Mouse (Mus musculus) testis, adult 2 months (tissue): Measurements from ENCODE around the gene Cnnm1. TPM values are rescaled to one million over a fixed set of nuclear protein-coding genes. Genes with fewer than 3 reads are reported as not detected.
A peak's percentile ranks its signal among the peaks of the same experiment; 100 is the strongest.

ENCODE experiments used
- H3K27ac ChIP-seq: fragments of 200-500 bp; 2 replicates; pipeline ENCODE4 v1.5.1; 2012; ENCODE audit warnings: low read depth, low read length; ENCODE audit not compliant: control insufficient read depth, insufficient read depth
- H3K27me3 ChIP-seq: fragments of 200-500 bp; 2 replicates; pipeline ENCODE4 v1.6.1; 2012; ENCODE audit warnings: mild to moderate bottlenecking, low read length, moderate library complexity; ENCODE audit not compliant: control insufficient read depth, insufficient read depth
- H3K36me3 ChIP-seq: fragments of 200-500 bp; 2 replicates; pipeline ENCODE4 v1.6.1; 2012; ENCODE audit warnings: mild to moderate bottlenecking, low read length; ENCODE audit not compliant: control insufficient read depth, insufficient read depth
- H3K4me1 ChIP-seq: fragments of 200-500 bp; 2 replicates; pipeline ENCODE4 v1.6.1; 2012; ENCODE audit warnings: low read length; ENCODE audit not compliant: control insufficient read depth, insufficient read depth
- H3K4me3 ChIP-seq: fragments of 200-500 bp; 2 replicates; pipeline ENCODE4 v1.5.1; 2012; ENCODE audit warnings: low read depth, mild to moderate bottlenecking, low read length, moderate library complexity, mixed read lengths; ENCODE audit not compliant: control insufficient read depth
- CTCF ChIP-seq: fragments of 200-500 bp; IDR thresholded peaks from 2 replicates; pipeline ENCODE4 v1.5.1; 2012; ENCODE audit warnings: low read depth, mild to moderate bottlenecking, inconsistent platforms, low read length, moderate library complexity; ENCODE audit not compliant: control insufficient read depth, insufficient read depth, insufficient replicate concordance
- POLR2A ChIP-seq: fragments of 200-500 bp; IDR thresholded peaks from 2 replicates; pipeline ENCODE4 v1.6.1; 2012; ENCODE audit warnings: low read depth, mild to moderate bottlenecking, inconsistent platforms, low read length, moderate library complexity; ENCODE audit not compliant: control insufficient read depth
- polyA plus RNA-seq: library from polyadenylated mRNA; depleted of rRNA; stranded (reverse); fragments of >200 nt; gene quantifications from 2 replicates; pipeline ENCODE4 v1.2.3, GENCODE M21; 2012; rRNA removed

The Cnnm1 gene
- 2.9 and 3.9 TPM in 2 replicates for polyA plus RNA-seq

DNA sequence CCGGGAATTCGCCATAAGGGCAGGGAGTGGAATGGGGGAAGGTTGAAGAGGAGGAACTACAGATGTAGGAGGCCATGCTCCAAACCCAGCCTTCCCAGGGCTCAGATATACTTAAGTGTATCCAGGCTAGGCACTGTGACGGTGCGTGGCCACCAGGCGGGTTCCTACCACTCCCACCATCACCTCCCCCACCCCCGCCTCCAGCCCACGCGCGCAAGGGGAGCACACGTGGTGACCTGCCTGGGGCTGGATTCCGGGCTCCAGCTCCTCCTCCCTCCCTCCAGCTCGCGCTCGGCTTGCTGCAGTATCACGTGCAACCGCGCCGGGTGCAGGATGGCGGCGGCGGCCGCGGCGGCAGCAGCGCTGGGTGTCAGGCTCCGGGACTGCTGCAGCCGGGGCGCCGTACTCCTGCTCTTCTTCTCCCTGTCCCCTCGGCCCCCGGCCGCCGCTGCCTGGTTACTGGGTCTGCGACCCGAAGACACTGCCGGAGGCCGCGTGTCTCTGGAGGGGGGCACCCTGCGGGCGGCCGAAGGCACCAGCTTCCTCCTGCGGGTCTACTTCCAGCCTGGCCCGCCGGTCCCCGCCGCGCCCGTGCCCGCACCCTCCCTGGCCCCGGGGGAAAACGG lies at the start of gene Cnnm1:
Gene Cnnm1, plus strand, starts transcription at position 325 of the 626 bp plus-strand sequence.
- H3K27ac ChIP-seq: peak within 1 kb of the TSS; percentile 32
- peaks cover 13% of the 10 kb centered on the region for H3K4me1 ChIP-seq
- H3K36me3 ChIP-seq: no peaks in the 10 kb centered on the region
- TF ChIP-seq POLR2A (peak; percentile 30; the same call in 1 of the 2 replicates), CTCF (no peak)
- peak within 1 kb of the TSS; percentile 62 for H3K4me3 ChIP-seq
- H3K27me3 ChIP-seq: no peaks in the 10 kb centered on the region

DNA sequence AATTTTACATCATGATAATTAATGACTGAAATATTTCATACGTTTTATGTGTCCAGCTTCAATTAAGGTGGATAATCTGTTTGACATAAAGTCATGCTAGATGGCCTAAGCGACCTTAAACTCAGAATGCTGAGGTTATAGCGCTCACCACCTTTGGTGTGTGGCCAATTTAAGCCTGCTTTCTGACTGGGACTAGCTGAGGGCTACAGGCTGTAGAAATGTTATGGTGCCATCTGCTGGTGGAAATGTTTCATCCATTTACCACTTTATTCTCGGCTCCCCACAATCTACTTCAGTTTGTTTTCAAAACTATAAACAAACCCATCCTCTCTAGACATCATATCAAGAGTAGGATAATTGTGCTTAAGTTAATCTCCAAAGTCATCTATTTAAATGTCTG lies 43.9 kb upstream of the Cnnm1 start:
- Histone ChIP-seq H3K36me3 (no peaks in the 10 kb centered on the region), H3K4me3 (no peak overlapping the region), H3K4me1 (no peaks in the 10 kb centered on the region), H3K27me3 (no peaks in the 10 kb centered on the region), H3K27ac (no peak overlapping the region)
- TF ChIP-seq CTCF (no peak), POLR2A (no peak)

DNA sequence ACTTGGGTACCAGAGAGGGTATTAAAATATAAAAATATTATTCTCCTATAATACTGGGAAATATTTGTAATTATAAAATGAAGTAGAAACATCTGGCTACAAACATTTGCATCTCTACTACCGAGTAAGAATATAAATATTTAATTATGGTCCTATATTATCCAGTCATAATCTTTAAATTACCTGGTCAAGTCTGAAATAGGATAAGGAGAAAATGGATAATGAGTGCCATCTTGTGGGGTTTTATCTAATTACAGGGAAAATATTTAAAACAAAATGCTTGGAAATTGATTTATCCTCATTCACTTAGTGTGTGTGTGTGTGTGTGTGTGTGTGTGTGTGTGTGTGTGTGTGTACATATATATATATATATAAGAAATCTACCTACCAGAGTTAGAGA lies 33.1 kb upstream of the Cnnm1 start:
- Histone ChIP-seq H3K4me3 (no peak overlapping the region), H3K4me1 (no peaks in the 10 kb centered on the region), H3K27me3 (no peaks in the 10 kb centered on the region), H3K27ac (no peak overlapping the region), H3K36me3 (no peaks in the 10 kb centered on the region)
- TF ChIP-seq POLR2A: no peak
- TF ChIP-seq CTCF: no peak

DNA sequence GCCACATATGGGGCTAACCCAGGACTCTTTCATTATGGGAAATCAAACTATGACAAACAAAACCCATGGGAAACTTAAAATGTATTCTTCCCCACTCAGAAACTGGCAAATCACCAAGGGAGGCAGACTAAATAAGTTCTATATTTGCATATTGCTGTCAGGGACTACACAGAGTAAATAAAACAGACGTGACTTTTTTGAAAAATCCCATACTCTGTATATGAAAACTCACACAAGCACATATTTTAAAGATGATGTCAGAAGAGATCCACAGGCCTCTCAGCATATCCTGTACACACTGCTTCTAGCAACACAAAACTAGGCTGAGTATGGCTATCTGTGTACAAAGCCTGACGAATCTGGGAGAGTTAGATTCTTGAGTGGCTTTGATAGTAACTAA lies 24.7 kb upstream of the Cnnm1 start:
- TF ChIP-seq POLR2A: no peak
- no peak for TF ChIP-seq CTCF
- H3K27ac ChIP-seq: no peak overlapping the region
- H3K4me3 ChIP-seq: no peak overlapping the region
- no peaks in the 10 kb centered on the region for H3K36me3 ChIP-seq
- no peaks in the 10 kb centered on the region for H3K27me3 ChIP-seq
- no peaks in the 10 kb centered on the region for H3K4me1 ChIP-seq

DNA sequence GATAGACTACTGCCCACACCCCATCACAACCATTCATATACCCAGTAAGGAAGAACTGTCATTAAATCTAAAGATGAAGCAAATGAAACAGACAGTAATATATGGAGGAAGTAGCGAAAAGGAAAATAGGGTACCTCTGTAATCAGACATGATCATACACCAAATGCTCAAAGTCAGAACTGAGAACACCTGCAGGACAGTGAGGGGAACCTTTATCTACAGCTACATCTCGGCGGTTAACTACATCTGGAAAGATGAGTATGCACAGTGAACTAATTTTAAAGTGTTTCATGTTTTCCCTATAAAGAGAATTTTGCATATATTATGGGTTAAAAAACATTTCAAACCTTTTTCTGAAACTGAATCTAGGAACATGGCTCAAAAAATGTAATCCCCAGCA lies 19.7 kb upstream of the Cnnm1 start:
- Histone ChIP-seq H3K4me1 (no peaks in the 10 kb centered on the region), H3K27ac (no peak overlapping the region), H3K36me3 (no peaks in the 10 kb centered on the region), H3K27me3 (no peaks in the 10 kb centered on the region), H3K4me3 (no peak overlapping the region)
- TF ChIP-seq POLR2A (no peak), CTCF (no peak)

DNA sequence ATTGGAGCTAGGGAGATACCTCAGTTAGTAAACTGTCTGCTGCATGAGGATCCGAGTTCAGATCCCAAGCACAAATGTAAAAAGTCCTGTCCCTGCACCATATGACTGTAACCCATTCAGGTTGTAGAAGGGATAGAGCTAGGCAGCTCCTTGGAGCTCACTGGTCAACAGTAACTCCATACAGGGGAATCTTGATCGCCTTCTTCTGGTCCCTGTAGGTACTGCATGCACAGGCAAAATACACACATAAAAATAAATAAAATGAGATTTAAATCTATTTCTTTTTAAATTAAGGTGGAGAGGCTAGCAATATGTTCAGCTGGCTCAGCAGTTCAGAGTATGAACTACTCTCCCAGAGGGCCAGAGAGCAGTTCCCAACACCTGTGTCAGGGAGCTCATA lies 16.2 kb upstream of the Cnnm1 start:
- Histone ChIP-seq H3K27me3 (no peaks in the 10 kb centered on the region), H3K27ac (no peak overlapping the region), H3K4me3 (no peak overlapping the region), H3K36me3 (no peaks in the 10 kb centered on the region), H3K4me1 (peaks cover 5% of the 10 kb centered on the region)
- TF ChIP-seq POLR2A (no peak), CTCF (no peak)

DNA sequence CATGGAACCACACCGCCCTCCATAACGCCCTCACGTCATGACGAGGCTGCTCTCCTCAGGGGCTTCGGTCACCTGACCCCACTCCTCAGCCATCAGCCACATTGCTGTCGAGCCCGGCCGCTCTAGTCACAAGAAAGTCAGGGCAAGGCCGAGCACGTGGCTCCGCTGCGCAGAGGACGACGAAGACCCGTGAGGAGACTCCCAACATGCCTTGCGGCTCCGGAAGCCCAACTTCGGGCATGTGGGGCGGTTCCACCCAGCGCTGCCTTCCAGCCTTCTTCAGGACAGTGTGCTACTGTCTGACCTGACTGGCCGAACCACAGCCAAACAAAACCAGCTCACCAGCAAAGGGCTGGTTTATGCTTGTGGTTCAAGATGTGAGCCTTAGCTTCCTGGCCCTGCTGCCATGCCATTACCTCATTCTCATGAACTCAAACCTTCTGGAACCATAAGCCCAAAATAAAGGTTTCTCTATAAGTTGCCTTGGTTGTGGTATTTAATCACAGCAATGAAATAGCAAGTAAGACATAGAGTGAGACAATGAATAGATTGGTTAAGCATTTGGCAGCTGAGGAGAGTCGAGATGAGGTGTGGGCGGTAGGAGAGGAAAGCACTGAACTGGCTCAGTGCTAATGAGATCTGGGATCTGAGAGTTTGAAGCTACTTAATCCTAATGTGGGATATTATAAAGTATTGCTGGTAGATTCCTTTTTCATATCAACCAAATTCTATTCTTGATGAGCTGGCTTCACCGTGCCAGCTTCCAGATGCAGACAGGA lies 12.6 kb upstream of the Cnnm1 start:
- H3K27me3 ChIP-seq: no peaks in the 10 kb centered on the region
- peaks cover 5% of the 10 kb centered on the region for H3K4me1 ChIP-seq
- peak overlapping the region; percentile 91 for H3K4me3 ChIP-seq
- H3K27ac ChIP-seq: peak overlapping the region; percentile 66
- TF ChIP-seq CTCF (0 out of 2 replicates have a peak, but pooled peaks have one; percentile 0), POLR2A (peak; percentile 63)
- no peaks in the 10 kb centered on the region for H3K36me3 ChIP-seq

DNA sequence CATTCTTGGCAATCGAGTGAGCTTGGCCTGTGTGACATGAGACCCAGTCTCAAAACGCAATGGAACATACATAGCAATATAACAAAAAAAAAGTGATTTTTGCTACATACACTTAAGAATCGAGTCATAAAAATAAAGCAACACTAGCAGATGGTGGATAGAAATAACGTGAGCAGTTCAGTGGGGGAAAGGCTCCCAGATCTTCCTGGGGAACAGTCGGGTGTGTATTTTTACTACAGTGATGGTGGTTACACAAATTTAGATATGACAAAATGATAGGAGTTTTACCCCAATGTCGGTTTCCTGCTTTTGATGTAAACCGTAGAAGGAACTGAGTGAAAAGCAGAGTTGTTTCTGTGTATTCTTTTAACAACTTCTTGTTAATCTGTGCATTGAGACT lies 990 bp upstream of the Cnnm1 start:
- Histone ChIP-seq H3K27me3 (no peaks in the 10 kb centered on the region), H3K36me3 (no peaks in the 10 kb centered on the region), H3K27ac (no peak overlapping the region), H3K4me1 (peaks cover 13% of the 10 kb centered on the region), H3K4me3 (no peak overlapping the region)
- TF ChIP-seq POLR2A: no peak
- TF ChIP-seq CTCF: no peak
